Mouse (Mus musculus) E14TG2a.4 (cell line): ENCODE measurements around the gene Angptl8.

Experiments
- CTCF ChIP-seq: conservative IDR thresholded peaks from 2 replicates; pipeline ENCODE4 v1.5.1; 2014; ENCODE audit warnings: low read length
- NANOG ChIP-seq: IDR thresholded peaks from 2 replicates; pipeline ENCODE4 v1.6.1; 2014; ENCODE audit warnings: borderline replicate concordance, low read length, mixed read lengths

DNA sequence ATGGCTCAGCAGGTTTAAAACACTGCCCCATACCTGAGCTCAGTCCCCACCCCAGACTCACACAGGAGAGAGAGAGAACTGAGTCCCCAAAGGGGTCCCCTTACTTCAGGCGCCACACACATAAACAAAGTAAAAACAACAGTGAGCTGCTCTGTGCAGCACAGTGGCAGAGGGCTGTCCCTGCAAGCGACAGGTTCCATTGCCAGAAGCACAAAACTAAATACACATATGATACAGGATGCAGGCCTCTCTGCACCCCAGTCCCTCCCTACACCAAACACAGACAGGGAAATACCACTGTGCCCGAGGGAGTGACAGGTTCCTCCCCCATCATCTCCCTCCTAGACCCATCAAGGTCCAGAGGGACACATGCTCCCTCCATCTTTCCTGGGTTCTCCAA is 12.1 kb downstream of the Angptl8 start:
- TF ChIP-seq CTCF (no peak), NANOG (no peak)
